Mouse (Mus musculus): ENCODE measurements at regions not wholly inside any gene's neighbourhood (a gene's known extent, or its start where the extent isn't known, plus 50 kb on each side); places are given as distances from the start of the nearest gene placed in this dataset.
A peak's percentile ranks its signal among the peaks of the same experiment; 100 is the strongest.

DNA sequence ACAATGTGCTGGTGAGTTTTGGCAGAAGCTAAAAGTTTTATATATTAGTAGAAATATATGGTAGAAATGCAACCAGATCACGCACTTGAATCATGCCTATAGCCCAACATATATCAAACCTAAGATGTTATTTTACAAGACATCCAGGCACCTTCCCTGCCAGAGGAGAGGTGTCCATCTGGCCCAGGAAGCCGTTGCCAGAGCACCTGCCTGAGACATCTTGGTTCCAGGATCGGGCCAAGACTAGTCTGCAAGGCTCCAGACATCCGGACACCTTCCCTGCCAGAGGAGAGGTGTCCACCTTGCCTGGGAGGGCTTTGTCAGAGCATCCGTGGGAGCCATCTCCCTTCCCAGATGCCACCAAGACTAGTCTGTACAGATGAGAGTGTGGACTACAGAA is 388.5 kb downstream of the Gm11232 start:
- no peaks in the 10 kb centered on the region for H3K4me1 ChIP-seq (ENCODE audit: control insufficient read depth in 1 of 2, insufficient read depth in 2 of 2, low read length in 2 of 2)
- H3K9ac ChIP-seq (ENCODE audit: control insufficient read depth, low read depth, low read length, poor library complexity, severe bottlenecking): no peak overlapping the region
- no peak for DNase-seq (ENCODE audit: low read depth, low spot score)
- H3K79me2 ChIP-seq (ENCODE audit: control insufficient read depth, insufficient read depth, low read length, poor library complexity): no peaks in the 10 kb centered on the region
- no peaks in the 10 kb centered on the region for H3K27me3 ChIP-seq (ENCODE audit: control insufficient read depth in 1 of 2, insufficient read depth in 2 of 2, low read length in 2 of 2)
- no peak for TF ChIP-seq ZMIZ1 (IDR thresholded peaks at IDR 0.05; ENCODE audit: low read depth, low read length)
- TF ChIP-seq GATA1 (IDR thresholded peaks at IDR 0.05; ENCODE audit: low read depth, low read length): no peak
- TF ChIP-seq NELFE (IDR thresholded peaks at IDR 0.05; ENCODE audit: low read depth, low read length): no peak
- TF ChIP-seq CTCF (IDR thresholded peaks at IDR 0.05 in 2 of 3, conservative IDR thresholded peaks at IDR 0.05 in 1 of 3; ENCODE audit: control insufficient read depth in 1 of 3, insufficient read depth in 1 of 3, low read depth in 2 of 3, low read length in 3 of 3, poor library complexity in 1 of 3, severe bottlenecking in 1 of 3): no peak
- TF ChIP-seq MXI1 (IDR thresholded peaks at IDR 0.05; ENCODE audit: low read depth, low read length): no peak
- TF ChIP-seq UBTF (IDR thresholded peaks at IDR 0.05; ENCODE audit: borderline replicate concordance, insufficient read depth, low read depth, low read length): no peak
- no peak for TF ChIP-seq JUND (IDR thresholded peaks at IDR 0.05; ENCODE audit: low read depth, low read length)
- TF ChIP-seq CHD1 (IDR thresholded peaks at IDR 0.05; ENCODE audit: low read depth, low read length): no peak
- no peak for TF ChIP-seq MEF2A (IDR thresholded peaks at IDR 0.05; ENCODE audit: extremely low read depth, insufficient replicate concordance, low read depth, low read length, poor library complexity, severe bottlenecking)
- no peak for TF ChIP-seq ELF1 (IDR thresholded peaks at IDR 0.05; ENCODE audit: low read depth, low read length)
- TF ChIP-seq POLR2AphosphoS2 (IDR thresholded peaks at IDR 0.05; ENCODE audit: low read length): no peak
- TF ChIP-seq BHLHE40 (IDR thresholded peaks at IDR 0.05; ENCODE audit: borderline replicate concordance, low read depth, low read length): no peak
- TF ChIP-seq POLR2A (IDR thresholded peaks at IDR 0.05; ENCODE audit: control insufficient read depth in 1 of 2, insufficient read depth in 1 of 2, low read depth in 1 of 2, low read length in 2 of 2, poor library complexity in 1 of 2): no peak
- TF ChIP-seq USF1 (IDR thresholded peaks at IDR 0.05; ENCODE audit: low read depth, low read length): no peak
- TF ChIP-seq E2F4 (IDR thresholded peaks at IDR 0.05; ENCODE audit: borderline replicate concordance, low read depth, low read length): no peak
- TF ChIP-seq TAL1 (IDR thresholded peaks at IDR 0.05; ENCODE audit: low read length): no peak
- TF ChIP-seq SIN3A (IDR thresholded peaks at IDR 0.05; ENCODE audit: low read length): no peak
- TF ChIP-seq NRF1 (IDR thresholded peaks at IDR 0.05; ENCODE audit: insufficient read depth, low read depth, low read length, poor library complexity, severe bottlenecking): no peak
- H3K27ac ChIP-seq (ENCODE audit: control insufficient read depth, low read depth, low read length): no peak overlapping the region
- no peaks in the 10 kb centered on the region for H3K9me3 ChIP-seq (replicated peaks; ENCODE audit: insufficient read depth, low read length)
- no peak overlapping the region for H3K4me3 ChIP-seq (ENCODE audit: control insufficient read depth in 1 of 2, insufficient read depth in 1 of 2, low read depth in 2 of 2, low read length in 2 of 2)
- no peaks in the 10 kb centered on the region for H3K36me3 ChIP-seq (ENCODE audit: control insufficient read depth in 1 of 2, insufficient read depth in 2 of 2, low read length in 2 of 2)

DNA sequence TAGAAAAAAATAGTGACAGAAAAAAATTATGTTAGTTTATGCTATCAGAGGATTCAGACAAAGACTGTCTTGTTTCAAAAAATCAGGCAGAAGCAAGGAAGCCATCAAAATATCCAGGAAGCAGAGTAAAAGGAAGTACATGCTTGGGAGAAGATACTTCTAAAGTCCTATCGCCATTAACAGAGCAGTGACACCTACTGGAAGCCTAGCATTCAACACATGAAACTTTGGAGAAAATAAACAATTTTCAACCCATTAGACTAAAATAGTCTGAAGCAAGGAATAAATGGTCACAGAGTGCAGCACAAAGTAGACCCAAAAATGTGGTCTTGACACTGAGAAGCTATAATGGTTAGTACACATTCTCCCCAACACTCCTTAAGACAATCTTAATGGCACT is 394.0 kb downstream of the Gm11232 start:
- Histone ChIP-seq H3K27ac (ENCODE audit: control insufficient read depth, low read depth, low read length) (no peak overlapping the region), H3K36me3 (ENCODE audit: control insufficient read depth in 1 of 2, insufficient read depth in 2 of 2, low read length in 2 of 2) (no peaks in the 10 kb centered on the region), H3K27me3 (ENCODE audit: control insufficient read depth in 1 of 2, insufficient read depth in 2 of 2, low read length in 2 of 2) (no peaks in the 10 kb centered on the region), H3K79me2 (ENCODE audit: control insufficient read depth, insufficient read depth, low read length, poor library complexity) (no peaks in the 10 kb centered on the region), H3K9me3 (replicated peaks; ENCODE audit: insufficient read depth, low read length) (no peaks in the 10 kb centered on the region), H3K4me1 (ENCODE audit: control insufficient read depth in 1 of 2, insufficient read depth in 2 of 2, low read length in 2 of 2) (no peaks in the 10 kb centered on the region), H3K9ac (ENCODE audit: control insufficient read depth, low read depth, low read length, poor library complexity, severe bottlenecking) (no peak overlapping the region), H3K4me3 (ENCODE audit: control insufficient read depth in 1 of 2, insufficient read depth in 1 of 2, low read depth in 2 of 2, low read length in 2 of 2) (no peak overlapping the region)
- TF ChIP-seq NRF1 (IDR thresholded peaks at IDR 0.05; ENCODE audit: insufficient read depth, low read depth, low read length, poor library complexity, severe bottlenecking): no peak
- TF ChIP-seq GATA1 (IDR thresholded peaks at IDR 0.05; ENCODE audit: low read depth, low read length): no peak
- TF ChIP-seq MAZ (IDR thresholded peaks at IDR 0.05; ENCODE audit: low read depth, low read length): no peak
- no peak for TF ChIP-seq ZMIZ1 (IDR thresholded peaks at IDR 0.05; ENCODE audit: low read depth, low read length)
- peak; percentile 25; the same call in 1 of the 2 replicates for TF ChIP-seq SMC3 (IDR thresholded peaks at IDR 0.05; ENCODE audit: low read depth, low read length)
- no peak for TF ChIP-seq HCFC1 (IDR thresholded peaks at IDR 0.05; ENCODE audit: low read depth, low read length)
- TF ChIP-seq RAD21 (IDR thresholded peaks at IDR 0.05; ENCODE audit: low read depth, low read length): peak; percentile 16
- no peak for TF ChIP-seq TCF12 (IDR thresholded peaks at IDR 0.05; ENCODE audit: low read depth, low read length)
- TF ChIP-seq BHLHE40 (IDR thresholded peaks at IDR 0.05; ENCODE audit: borderline replicate concordance, low read depth, low read length): no peak
- no peak for TF ChIP-seq MAFK (IDR thresholded peaks at IDR 0.05; ENCODE audit: borderline replicate concordance, low read depth, low read length)
- no peak for TF ChIP-seq MAX (IDR thresholded peaks at IDR 0.05; ENCODE audit: low read length)
- no peak for TF ChIP-seq NELFE (IDR thresholded peaks at IDR 0.05; ENCODE audit: low read depth, low read length)
- peak in 1 of 3 experiments; percentile 14; a peak in 1 of 6 replicates for TF ChIP-seq CTCF (IDR thresholded peaks at IDR 0.05 in 2 of 3, conservative IDR thresholded peaks at IDR 0.05 in 1 of 3; ENCODE audit: control insufficient read depth in 1 of 3, insufficient read depth in 1 of 3, low read depth in 2 of 3, low read length in 3 of 3, poor library complexity in 1 of 3, severe bottlenecking in 1 of 3)
- no peak for TF ChIP-seq UBTF (IDR thresholded peaks at IDR 0.05; ENCODE audit: borderline replicate concordance, insufficient read depth, low read depth, low read length)
- TF ChIP-seq POLR2AphosphoS5 (IDR thresholded peaks at IDR 0.05; ENCODE audit: borderline replicate concordance, low read depth, low read length): no peak
- TF ChIP-seq TBP (IDR thresholded peaks at IDR 0.05; ENCODE audit: low read depth, low read length): no peak
- no peak for TF ChIP-seq SIN3A (IDR thresholded peaks at IDR 0.05; ENCODE audit: low read length)
- TF ChIP-seq MXI1 (IDR thresholded peaks at IDR 0.05; ENCODE audit: low read depth, low read length): no peak
- TF ChIP-seq MYC (IDR thresholded peaks at IDR 0.05; ENCODE audit: low read depth, low read length): no peak
- TF ChIP-seq E2F4 (IDR thresholded peaks at IDR 0.05; ENCODE audit: borderline replicate concordance, low read depth, low read length): no peak
- TF ChIP-seq MYB (IDR thresholded peaks at IDR 0.05; ENCODE audit: low read depth, low read length): no peak
- no peak for TF ChIP-seq GABPA (IDR thresholded peaks at IDR 0.05; ENCODE audit: low read depth, low read length)
- no peak for TF ChIP-seq TAL1 (IDR thresholded peaks at IDR 0.05; ENCODE audit: low read length)
- peak; percentile 2 for DNase-seq (ENCODE audit: low read depth, low spot score)

All from MEL (cell line).